Mouse (Mus musculus) T-cell, adult 2 months (primary cell): ENCODE data around the gene Tob2.
A peak's percentile ranks its signal among the peaks of the same experiment; 100 is the strongest.

Experiments used
- DNase-seq: peaks from one replicate; pipeline ENCODE4 v3.0.0; 2022; ENCODE audit warnings: low spot score

Tob2 gene

DNA sequence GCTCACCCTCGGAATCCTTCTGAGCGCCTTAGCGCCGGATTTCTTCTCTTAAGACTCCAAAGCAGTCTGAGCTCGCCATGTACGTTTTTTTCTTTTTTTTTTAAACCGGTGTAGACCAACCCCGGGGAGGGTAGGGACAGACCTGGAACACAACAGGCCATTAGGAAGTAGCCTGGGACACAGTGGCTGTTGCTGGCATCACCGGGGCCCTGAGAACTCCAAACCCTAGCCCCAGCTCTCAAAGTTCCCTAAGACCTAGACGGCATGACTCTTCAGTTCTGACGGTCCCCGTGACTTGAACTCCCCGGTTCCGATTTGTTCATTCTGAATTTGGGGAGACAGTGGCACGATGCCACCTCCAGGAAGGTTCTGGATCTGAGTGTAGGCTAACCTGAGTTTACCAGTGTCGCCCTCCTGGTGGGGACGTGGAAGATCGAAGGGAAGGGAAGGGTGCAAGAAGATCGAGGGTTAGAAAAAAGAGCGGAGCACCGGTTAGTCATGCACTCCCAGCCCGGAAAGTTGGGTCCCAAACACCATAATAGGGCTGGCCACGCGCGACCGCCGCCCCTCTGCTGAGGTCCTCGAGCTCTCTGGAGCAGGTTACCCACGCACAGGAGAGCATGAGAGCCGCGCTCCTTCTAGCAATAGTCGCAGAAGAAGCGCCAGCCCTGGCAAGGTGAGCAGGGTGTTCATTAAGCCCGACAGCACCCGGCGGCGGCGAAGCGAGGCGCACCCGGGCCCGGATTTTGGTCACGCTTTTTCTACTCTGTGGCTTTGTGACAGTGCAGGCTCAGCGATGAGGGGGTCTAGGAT, at the start of gene Tob2:
TSS of gene Tob2 (minus strand) at position 280 of the 813 bp plus-strand sequence.
- DNase-seq: peak; percentile 73

GRCm38 (mm10) chr15:81907953-81908352, 49.4 kb upstream of the Tob2 start:
- no peak for DNase-seq

DNA sequence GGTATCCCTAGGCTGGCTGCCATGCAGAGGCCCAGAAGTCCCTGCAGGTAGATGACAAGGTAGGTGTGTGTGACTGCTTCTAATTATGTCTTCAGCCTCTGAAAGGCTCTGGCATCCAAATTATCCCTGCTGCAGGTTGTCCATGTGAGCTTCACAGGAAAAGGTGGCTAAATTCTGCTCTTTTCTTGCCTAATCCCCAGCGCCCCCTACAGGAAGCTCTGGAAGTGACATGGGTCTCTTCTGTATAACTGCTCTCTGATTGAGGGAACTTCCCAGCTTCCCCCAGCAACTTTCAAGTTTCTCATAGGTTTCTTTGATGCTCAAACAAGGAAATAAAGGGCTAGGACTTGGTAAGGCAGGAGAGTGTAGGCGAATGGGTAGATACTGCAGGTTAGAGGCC, 46.3 kb upstream of the Tob2 start:
- peak; percentile 71 for DNase-seq

- DNase-seq: no peak
Measured at GRCm38 (mm10) chr15:81898751-81899150, 40.2 kb upstream of the Tob2 start.

DNA sequence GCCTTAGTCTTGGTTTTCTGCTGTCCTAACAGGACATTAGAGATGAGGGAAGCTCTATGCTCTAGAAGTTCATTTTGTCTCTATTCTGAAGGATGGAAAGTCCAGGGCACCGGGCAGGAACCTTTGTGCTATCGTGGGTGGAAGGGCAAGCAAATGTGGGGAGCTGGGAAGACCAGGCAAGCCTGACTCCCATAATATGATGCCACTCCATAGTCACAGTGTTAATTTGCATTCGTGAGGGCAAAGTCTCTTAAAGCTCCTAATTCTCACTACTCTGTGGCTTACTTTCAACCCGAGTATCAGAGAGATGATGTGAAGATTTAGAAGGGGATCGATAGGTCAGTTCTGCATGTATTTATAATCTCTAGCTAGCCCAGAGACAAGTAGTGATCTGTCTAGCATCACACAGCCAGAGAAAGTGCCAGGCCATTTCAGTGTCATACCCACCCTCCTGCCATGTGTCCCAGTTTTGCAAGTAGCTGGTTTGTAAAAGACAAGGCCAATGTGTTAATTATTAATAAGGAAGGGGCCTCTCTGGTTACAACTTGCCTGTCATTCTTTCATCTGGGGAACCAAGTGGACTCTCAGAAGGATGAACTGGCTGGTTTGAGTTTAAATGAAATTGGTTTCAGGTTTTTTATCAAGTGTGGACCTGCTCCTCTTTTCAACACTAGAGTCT, 39.1 kb upstream of the Tob2 start:
- no peak for DNase-seq

DNA sequence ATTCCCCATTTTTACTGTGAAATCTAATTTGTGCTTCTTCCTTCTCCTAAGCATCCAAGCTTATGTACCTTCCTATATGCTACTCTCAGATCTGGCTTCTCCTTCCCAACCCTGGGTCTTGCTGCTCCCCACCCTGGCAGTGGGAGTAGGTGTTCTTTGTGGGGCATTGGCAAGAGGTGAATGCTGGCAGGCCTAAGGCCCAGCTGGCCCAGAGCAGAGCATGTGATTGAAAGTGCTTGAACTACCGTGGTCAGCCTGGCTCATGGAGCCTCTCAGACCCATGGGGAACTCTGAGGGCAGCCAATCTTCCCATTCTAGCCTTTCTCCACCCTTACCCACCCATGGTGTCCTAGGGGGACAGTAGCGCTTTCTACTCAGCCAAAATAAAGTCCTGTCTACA, 37.8 kb upstream of the Tob2 start:
- DNase-seq: no peak

- no peak for DNase-seq
Measured at GRCm38 (mm10) chr15:81894002-81894401, 35.4 kb upstream of the Tob2 start.

DNA sequence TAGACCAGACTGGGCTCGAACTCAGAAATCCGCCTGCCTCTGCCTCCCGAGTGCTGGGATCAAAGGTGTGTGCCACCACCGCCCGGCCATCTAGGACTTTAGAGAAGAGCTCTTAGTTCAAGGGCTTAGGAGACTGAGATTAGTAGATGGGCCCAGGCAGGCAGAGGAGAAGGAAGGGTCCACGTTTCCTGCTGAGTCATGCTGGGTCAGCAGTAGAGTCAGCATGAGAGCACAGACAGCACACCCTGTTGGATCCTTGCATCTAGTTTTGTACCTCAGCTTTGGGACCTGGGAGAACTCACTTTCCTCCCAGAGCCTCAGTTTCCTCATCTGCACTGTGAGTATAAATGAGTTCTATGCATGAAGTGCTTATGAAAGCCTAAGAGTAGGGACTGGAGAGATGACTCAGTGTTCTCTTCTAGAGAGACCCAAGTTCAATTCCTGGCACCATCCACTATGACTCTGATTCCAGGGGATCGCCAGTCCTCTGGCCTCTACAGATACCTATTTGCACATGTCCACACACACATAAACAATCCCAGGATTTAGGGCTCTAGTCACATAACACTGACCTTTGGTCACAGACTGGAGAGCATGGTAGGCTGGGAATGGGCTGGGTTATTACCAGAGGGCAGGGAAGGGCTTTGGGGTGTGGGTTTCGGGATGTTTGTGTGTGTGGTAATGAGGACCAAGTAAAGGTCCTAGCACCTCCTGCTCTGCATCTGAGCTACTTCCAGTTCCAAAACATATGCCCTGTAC, 33.4 kb upstream of the Tob2 start:
- no peak for DNase-seq

GRCm38 (mm10) chr15:81891140-81891802, 32.7 kb upstream of the Tob2 start:
- DNase-seq: no peak

GRCm38 (mm10) chr15:81889175-81889574, 30.6 kb upstream of the Tob2 start:
- DNase-seq: no peak

DNA sequence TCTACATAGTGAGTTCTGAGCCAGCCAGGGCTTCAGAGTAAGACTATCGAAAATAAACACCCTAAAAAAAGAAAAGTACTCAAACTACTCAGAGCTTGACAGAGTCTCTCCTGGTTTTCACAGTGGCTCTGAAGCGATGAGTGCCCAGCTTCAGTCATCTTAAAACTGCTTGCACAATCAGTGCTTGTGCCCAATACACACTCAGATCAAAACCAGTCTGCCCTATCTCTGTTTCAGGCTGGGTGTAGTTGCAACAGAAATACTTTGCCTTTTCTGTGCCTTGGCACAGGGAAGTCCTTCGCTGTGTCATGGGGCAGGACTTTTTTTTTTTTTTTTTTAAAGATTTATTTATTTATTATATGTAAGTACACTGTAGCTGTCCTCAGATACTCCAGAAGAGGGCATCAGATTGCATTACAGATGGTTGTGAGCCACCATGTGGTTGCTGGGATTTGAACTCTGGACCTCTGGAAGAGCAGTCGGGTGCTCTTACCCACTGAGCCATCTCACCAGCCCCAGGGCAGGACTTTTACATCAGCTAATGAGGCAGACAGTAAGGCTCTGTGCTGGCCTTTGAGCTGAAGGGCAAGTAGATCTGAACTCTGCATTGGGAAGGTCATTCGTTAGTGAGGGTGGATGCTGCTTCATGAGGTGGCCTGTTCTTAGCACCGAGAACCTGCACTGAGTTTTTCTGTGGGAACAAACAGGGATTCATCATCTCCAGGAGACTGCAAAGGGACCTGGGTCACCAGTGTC, 28.4 kb upstream of the Tob2 start:
- DNase-seq: no peak

DNA sequence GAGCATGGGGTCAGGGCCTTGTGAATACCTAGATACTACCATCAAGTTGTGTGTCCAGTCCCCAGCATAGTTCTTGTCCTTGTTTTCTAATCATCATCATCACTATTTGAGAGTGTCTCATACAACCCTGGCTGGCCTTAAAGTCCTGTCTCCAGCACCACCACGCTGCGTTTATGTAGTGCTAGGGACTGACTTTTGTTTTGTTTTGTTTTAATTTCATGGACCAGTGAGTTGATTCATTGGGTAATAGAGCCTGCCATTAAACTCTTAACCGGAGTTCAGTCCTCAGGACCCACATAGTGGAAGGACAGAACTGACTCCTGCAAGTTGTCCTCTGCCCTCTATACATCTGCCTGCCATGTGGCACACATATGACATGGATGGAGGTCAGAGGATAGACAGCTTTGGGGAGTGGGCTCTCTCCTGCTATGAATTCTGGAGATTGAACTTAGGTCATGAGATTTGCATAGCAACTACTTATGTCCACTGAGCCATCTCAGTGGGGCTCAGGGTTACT, 26.9 kb upstream of the Tob2 start:
- no peak for DNase-seq

DNA sequence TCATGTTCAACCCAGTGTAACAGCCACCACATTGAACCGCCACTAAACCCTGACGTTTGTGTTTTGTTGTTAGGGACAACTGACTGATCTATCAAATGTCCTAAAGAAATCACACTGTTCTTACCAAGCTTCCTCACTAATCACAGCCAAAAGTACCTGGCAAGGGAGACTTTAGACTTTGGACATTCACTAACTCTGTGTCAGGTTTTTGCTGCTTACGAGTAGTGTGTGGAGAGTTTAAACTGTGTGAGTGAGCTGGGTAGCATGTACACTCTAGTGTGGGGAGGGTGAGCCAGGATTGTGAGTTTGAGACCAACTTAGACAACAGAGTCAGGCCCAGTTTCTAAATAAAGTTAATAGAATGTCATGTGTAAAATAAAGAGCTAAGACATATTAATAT, 23.8 kb upstream of the Tob2 start:
- no peak for DNase-seq

DNA sequence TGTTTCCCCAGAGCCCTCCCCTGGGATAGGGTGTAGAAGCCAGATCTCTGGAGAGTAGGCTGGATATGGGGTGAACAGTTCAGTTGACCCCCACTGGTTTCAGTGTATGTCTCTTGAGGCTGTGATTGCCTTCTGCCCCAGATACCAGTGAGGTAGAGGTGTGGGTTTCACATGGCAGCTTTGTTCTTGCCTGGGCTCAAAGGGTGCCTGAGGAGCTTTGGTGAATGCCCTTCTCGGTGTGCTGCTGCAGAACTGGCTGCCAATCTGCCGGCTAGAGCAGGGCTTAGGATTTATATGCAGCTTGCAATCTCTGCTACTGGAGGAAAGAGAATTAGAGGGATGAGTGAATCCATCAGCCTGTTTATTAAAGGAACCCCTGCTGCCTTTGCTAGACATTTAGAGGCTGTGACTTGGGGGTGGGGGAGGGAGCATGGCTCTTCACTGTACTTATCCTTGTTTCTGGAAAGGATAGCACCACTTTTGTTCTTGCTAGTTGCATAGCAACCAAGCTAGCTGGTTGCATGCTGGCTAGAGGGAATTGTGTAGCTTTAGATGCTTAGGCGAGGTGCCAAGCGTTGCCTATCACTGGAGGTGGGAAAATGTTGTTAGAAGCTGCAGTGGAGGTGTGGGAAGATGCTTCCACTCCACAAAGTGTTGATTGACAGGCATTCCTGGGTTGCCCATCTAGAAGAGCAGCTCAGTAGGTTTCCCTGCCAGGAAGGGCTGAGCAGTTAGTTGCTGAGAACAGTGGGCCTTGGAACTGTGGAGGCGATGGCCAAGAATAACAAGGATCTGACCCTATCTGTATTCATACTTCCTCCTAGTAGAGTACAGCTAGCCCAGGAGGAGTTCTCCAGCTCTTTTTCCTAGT, 21.2 kb upstream of the Tob2 start:
- no peak for DNase-seq

DNA sequence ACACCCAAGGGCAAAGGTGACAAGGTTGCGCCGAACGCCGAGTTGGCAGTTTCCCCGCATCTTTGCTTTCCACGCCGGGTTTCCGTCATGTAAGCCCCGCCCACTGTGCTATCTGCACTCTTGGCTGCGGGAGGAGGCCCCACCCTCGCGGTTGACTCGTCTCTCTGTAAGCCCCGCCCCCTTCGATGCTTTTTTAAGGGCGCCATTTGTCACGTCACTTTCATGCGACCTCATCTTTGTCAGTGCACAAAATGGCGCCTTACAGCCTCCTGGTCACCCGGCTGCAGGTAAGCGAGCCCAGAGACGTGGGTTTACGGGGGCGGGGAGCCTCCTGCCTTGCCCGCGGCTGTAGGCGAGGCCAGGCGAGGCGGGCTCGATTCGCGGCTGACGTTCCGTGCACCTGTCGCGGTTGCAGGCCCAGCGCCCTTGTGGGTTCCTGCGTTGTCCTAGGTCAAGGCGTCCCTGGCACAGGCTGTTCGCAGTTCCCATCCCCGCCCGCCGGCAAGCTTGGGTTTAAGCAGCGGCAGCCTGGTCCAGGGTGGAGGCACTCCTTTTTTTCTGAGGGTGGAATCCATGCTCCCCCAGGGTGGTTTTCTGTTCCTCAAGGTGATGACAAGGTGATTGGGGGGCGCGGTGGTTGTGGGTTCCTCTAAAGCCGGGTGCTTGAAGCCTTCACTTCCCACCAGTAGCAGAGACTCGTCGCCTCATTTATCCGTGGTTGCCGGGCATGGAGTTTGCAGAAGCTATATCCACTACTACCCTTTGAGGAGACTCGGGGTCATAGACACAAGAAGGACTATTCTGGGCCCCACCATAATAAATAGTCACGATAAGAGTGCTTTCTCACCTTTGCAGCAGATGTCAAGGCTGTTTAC, 13.9 kb upstream of the Tob2 start, which contains the start of gene Aco2:
TSS of gene Aco2 (plus strand) at position 48 of the 875 bp plus-strand sequence.
- DNase-seq: peak; percentile 99

- DNase-seq: peak; percentile 85
Measured at GRCm38 (mm10) chr15:81871604-81872261, 13.1 kb upstream of the Tob2 start, which contains the start of gene Phf5a. Gene Phf5a (minus strand): TSS chr15:81871911.

GRCm38 (mm10) chr15:81869985-81870384, 11.4 kb upstream of the Tob2 start:
- no peak for DNase-seq

- DNase-seq: no peak
Measured at GRCm38 (mm10) chr15:81864238-81864637, 5.6 kb upstream of the Tob2 start.
